Mouse (Mus musculus) liver, embryonic 14.5 days (tissue): ENCODE measurements around the gene Krt84. TPM values are rescaled to one million over a fixed set of nuclear protein-coding genes. Genes with fewer than 3 reads are reported as not detected.

Source experiments
- ATAC-seq: fragments of 200-750 bp; cut with Nextera tagmentation; 2 replicates; pipeline ENCODE4 v1.8.0; 2017; ENCODE audit warnings: moderate number of reproducible peaks, mild to moderate bottlenecking, moderate library complexity; ENCODE audit not compliant: insufficient read depth
- DNase-seq, 3 experiments: peaks; one replicate each; pipeline ENCODE4 v3.0.0-alpha.2; 2012 to 2013; ENCODE audit warnings: low read depth in 3 of 3, low spot score in 3 of 3
- H3K27ac ChIP-seq: fragments of 300-500 bp; sonication (generic); 2 replicates; pipeline ENCODE4 v1.5.1; 2014; ENCODE audit warnings: moderate library complexity, mild to moderate bottlenecking, control low read depth, inconsistent platforms
- H3K27me3 ChIP-seq: fragments of 300-500 bp; sonication (generic); 2 replicates; pipeline ENCODE4 v1.6.1; 2014; ENCODE audit warnings: mild to moderate bottlenecking, low read length, moderate library complexity; ENCODE audit not compliant: control insufficient read depth, insufficient read depth
- H3K36me3 ChIP-seq: fragments of 300-500 bp; sonication (generic); replicated peaks from 2 replicates; pipeline ENCODE4 v1.6.1; 2014; ENCODE audit warnings: low read depth; ENCODE audit not compliant: control insufficient read depth, insufficient read depth
- H3K4me1 ChIP-seq, 2 experiments: fragments of 200-500 bp in 1 of 2; fragments of 300-500 bp in 1 of 2; sonication (generic) in 1 of 2; replicated peaks; 2 replicates each; pipeline ENCODE4 v1.6.1; 2012 to 2014; ENCODE audit warnings: antibody characterized with exemption in 1 of 2, inconsistent platforms in 1 of 2, low read length in 1 of 2; ENCODE audit not compliant: control insufficient read depth in 2 of 2, insufficient read depth in 2 of 2
- H3K4me2 ChIP-seq: fragments of 300-500 bp; sonication (generic); 2 replicates; pipeline ENCODE4 v1.6.1; 2014; ENCODE audit warnings: low read depth, mild to moderate bottlenecking, control low read depth, moderate library complexity
- H3K4me3 ChIP-seq, 2 experiments: fragments of 200-500 bp in 1 of 2; fragments of 300-500 bp in 1 of 2; sonication (generic) in 1 of 2; 2 replicates each; pipeline ENCODE4 v1.5.1; 2012 to 2014; ENCODE audit warnings: low read depth in 2 of 2, low read length in 2 of 2, mild to moderate bottlenecking in 2 of 2, control low read depth in 1 of 2, inconsistent platforms in 1 of 2, moderate library complexity in 1 of 2; ENCODE audit not compliant: insufficient read depth in 1 of 2
- H3K9ac ChIP-seq: fragments of 300-500 bp; sonication (generic); replicated peaks from 2 replicates; pipeline ENCODE4 v1.6.1; 2014; ENCODE audit warnings: mild to moderate bottlenecking, control low read depth, moderate library complexity
- H3K9me3 ChIP-seq: fragments of 300-500 bp; sonication (generic); 2 replicates; pipeline ENCODE4 v1.6.1; 2016; ENCODE audit warnings: low read length, mixed read lengths; ENCODE audit not compliant: control insufficient read depth
- CTCF ChIP-seq: IDR thresholded peaks from 2 replicates; pipeline ENCODE4 v1.5.1; 2016; ENCODE audit warnings: antibody characterized with exemption, low read depth, control low read depth
- EP300 ChIP-seq: IDR thresholded peaks from 2 replicates; pipeline ENCODE4 v1.6.1; 2016; ENCODE audit warnings: antibody characterized with exemption, low read depth
- WGBS: fragments of 180-500 bp; shearing (Covaris S2); extraction: QIAGEN DNeasy Blood & Tissue Kit; methylation state at CpG from one replicate; pipeline ENCODE4 v1.1.7; 2014; ENCODE audit not compliant: insufficient replicate concordance; 5-methylcytosine and 5-hydroxymethylcytosine counted together
- polyA plus RNA-seq, 2 experiments: library from polyadenylated mRNA; depleted of rRNA in 1 of 2; stranded (reverse) in 1 of 2; unstranded in 1 of 2; fragments of >200 nt; fragmentation: Nextera tagmentation in 1 of 2; extraction: Ambion mirVana in 1 of 2; gene quantifications; 2 replicates each; pipeline versions ENCODE4 v1.2.1 to v1.2.3; 2012 to 2014

Gene Krt84
- polyA plus RNA-seq, 2 experiments, result not detected

DNA sequence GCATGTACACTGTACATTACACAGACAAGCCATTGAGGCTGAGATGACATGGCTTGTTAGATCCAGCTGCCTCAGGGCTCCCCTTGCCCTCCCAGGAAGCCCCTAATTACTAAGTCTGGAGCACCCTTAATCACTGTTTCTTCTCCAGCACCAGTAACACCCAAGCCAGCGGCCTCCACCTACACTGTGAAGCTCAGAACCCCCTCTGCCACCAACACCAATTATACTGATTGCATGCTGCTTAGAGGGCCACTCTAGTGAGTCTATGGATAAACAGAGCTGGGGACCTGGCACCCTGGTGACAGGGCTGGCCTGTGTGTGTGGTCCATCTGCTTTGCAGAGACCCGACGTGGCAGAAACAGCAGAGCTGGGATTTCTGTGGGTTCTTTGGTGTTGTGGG, 11.9 kb upstream of the Krt84 start:
- H3K4me1 ChIP-seq, result no peaks in the 10 kb centered on the region
- TF ChIP-seq CTCF, result no peak
- TF ChIP-seq EP300, result no peak
- no peak overlapping the region for H3K4me2 ChIP-seq
- no peak for ATAC-seq
- no peak for DNase-seq
- no peaks in the 10 kb centered on the region for H3K27me3 ChIP-seq
- WGBS, result 65% methylated on average over 3 of the region's 3 CpGs
- no peaks in the 10 kb centered on the region for H3K9me3 ChIP-seq
- H3K9ac ChIP-seq, result no peak overlapping the region
- H3K27ac ChIP-seq, result no peak overlapping the region
- no peaks in the 10 kb centered on the region for H3K36me3 ChIP-seq
- H3K4me3 ChIP-seq, result no peak overlapping the region

DNA sequence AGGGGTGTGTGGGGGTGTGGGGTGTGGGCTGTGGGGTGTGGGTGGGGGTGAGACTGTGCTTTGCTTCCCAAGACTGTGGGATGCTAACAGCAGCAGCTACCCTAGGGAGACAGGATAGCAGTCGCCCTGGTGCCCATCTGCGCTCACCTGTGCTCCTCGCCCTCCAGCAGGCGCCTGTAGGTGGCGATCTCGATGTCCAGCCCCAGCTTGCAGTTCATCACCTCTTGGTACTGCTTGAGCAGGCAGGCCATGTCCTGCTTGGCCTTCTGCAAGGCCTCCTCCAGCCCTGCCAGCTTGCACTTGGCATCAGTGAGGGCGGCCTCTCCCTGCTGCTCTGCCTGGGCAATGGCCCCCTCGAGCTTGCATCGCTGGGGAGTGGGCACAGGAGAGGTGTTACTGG, 9.9 kb upstream of the Krt84 start:
- Histone ChIP-seq H3K4me2 (no peak overlapping the region), H3K4me1 (no peaks in the 10 kb centered on the region), H3K36me3 (no peaks in the 10 kb centered on the region), H3K4me3 (no peak overlapping the region), H3K9ac (no peak overlapping the region), H3K9me3 (no peaks in the 10 kb centered on the region), H3K27me3 (no peaks in the 10 kb centered on the region), H3K27ac (no peak overlapping the region)
- TF ChIP-seq EP300 (no peak), CTCF (peak; percentile 26; the same call in 1 of the 2 replicates)
- no peak for ATAC-seq
- DNase-seq, result no peak
- 43% methylated on average over 9 of the region's 9 CpGs for WGBS

DNA sequence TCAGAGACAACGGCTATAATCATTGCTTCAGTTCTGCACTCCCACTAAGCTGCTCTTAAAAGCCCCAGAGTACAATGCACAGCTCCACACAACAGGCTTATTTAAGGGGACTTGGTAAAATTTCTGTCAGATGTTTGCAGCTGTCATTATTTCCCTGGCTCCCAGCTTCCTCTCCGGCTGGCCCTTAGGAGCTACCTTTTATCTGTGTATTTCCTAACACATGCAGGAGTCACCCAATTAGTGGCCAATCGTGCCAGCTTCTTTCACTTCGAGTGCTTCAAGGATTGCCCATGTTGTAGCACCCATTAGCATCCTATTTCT, 5.9 kb upstream of the Krt84 start:
- H3K27ac ChIP-seq, result no peak overlapping the region
- no peaks in the 10 kb centered on the region for H3K4me1 ChIP-seq
- no peaks in the 10 kb centered on the region for H3K27me3 ChIP-seq
- no peaks in the 10 kb centered on the region for H3K36me3 ChIP-seq
- H3K9ac ChIP-seq, result no peak overlapping the region
- no peaks in the 10 kb centered on the region for H3K9me3 ChIP-seq
- 49% methylated on average over 4 of the region's 4 CpGs for WGBS
- TF ChIP-seq EP300, result no peak
- no peak for TF ChIP-seq CTCF
- H3K4me3 ChIP-seq, result no peak overlapping the region
- ATAC-seq, result no peak
- DNase-seq, result no peak
- H3K4me2 ChIP-seq, result no peak overlapping the region

DNA sequence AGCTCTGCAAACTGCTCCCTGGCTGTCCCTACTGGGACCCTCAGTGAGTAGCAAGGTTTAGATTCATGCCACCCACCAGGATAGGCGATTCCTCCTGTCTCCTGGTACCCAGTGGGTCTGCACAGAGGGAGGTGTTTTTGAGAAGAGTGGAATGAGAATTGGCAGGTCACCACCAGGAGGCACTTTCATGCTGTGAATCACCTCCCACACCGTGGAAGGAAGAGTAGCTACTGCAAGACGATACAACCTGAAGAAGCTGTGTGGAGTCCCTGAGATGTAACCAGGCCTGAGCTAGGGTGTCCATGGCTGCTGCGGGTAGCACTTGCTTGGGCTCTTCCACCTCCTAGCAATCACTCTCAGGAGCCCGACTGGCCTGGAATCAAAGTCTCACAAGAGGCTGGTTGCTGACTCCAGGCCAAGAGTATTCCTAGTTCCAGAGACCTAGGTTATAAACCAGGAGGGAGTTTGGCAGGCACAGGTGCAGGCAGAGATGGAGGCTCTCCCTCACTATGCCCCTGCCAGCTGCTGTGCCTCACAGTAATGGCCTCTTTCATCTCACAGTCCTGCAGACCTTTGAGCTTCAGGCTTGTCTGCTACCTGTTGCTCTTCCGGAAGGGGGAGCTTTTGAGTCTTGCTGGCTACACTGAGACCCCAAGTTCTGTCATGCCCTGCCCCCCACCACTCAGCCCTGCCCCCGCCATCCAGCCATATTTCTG, 5.4 kb upstream of the Krt84 start:
- Histone ChIP-seq H3K9ac (no peak overlapping the region), H3K9me3 (no peaks in the 10 kb centered on the region), H3K4me2 (no peak overlapping the region), H3K4me1 (no peaks in the 10 kb centered on the region), H3K27ac (no peak overlapping the region), H3K27me3 (no peaks in the 10 kb centered on the region), H3K4me3 (no peak overlapping the region), H3K36me3 (no peaks in the 10 kb centered on the region)
- no peak for DNase-seq
- 30% methylated on average over 7 of the region's 7 CpGs for WGBS
- ATAC-seq, result no peak
- TF ChIP-seq CTCF (no peak), EP300 (no peak)

DNA sequence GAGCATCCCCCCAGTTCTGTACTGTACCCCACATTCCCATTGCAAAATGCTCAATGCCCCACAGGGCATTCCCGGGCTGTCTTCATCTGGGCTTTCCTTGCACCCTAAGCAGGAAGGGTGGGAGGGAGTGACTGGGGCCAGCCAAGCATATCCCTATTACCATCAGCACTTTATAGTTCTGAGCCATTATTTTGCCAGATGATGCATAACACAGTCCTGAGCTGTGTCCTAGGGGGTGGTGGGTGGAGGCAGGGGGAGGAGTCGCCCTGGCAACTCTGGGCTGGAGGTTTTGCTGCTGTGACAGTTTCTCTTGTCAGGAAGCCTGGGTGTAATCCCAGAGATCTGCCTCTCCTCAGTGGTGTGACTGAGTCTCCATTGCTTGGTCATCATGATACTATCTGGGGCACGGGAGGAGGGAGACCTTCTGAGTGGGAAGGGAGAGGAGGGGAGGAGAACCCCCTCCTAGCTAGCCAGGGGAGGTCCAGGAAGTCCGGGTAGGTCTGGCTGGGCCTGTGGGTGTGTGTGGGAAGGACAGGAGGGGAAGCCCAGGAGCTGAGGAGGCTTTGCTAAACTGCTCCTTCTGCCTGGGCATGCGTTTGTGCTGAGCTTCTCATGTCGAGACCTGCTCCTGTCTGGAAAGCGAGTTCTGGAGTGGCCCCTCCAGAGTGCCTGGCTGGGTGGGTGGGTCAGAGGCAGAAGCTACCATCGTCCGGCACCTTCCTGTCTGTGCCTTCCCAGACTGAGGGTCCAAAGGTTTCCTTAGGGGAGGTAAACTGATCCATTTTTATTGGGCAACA, 3.6 kb upstream of the Krt84 start:
- TF ChIP-seq CTCF, result no peak
- no peak for TF ChIP-seq EP300
- Histone ChIP-seq H3K9ac (no peak overlapping the region), H3K27ac (no peak overlapping the region), H3K4me3 (no peak overlapping the region), H3K4me2 (no peak overlapping the region), H3K9me3 (no peaks in the 10 kb centered on the region), H3K27me3 (no peaks in the 10 kb centered on the region), H3K4me1 (no peaks in the 10 kb centered on the region), H3K36me3 (no peaks in the 10 kb centered on the region)
- no peak for ATAC-seq
- 28% methylated on average over 9 of the region's 9 CpGs for WGBS
- DNase-seq, result no peak
